Mouse (Mus musculus): ENCODE results near the gene Pla2g3. TPM values are rescaled to one million over a fixed set of nuclear protein-coding genes. Genes with fewer than 3 reads are reported as not detected.

Gene Pla2g3
- total RNA-seq (2023): under 1 TPM in 1 of 2 experiments, not detected in 1; 0.29 TPM

DNA sequence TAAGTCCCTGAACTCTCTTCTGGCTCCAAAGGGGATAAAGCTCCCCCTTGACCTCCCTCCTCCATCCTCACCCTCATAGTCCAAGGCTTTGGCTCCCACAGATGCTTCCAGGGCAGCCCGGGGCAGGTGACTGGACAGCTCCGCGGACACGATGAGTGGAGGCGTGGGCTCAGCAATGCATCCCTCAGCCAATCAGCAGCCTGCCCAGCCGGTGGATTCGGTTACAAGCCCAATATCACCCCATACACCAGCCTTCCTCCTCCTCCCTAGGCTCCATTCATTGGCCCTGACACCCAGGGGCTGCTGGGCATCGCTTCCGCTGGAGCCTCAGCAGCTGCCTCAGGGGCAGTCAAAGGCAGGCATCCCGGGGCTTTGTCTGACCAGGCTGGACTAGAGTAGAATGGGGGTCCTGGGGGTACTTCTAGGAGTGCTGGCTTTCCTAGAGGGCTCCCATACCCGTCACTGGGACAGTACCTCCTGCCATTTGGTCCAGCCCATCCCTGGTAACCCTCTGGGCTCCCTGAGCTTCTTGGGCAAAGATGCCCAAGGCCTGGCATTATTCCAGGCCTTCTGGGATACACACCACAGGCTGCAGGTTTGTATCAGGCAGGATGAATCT lies at the start of gene Pla2g3:
TSS of gene Pla2g3 (plus strand) at position 333 of the 619 bp plus-strand sequence.

DNA sequence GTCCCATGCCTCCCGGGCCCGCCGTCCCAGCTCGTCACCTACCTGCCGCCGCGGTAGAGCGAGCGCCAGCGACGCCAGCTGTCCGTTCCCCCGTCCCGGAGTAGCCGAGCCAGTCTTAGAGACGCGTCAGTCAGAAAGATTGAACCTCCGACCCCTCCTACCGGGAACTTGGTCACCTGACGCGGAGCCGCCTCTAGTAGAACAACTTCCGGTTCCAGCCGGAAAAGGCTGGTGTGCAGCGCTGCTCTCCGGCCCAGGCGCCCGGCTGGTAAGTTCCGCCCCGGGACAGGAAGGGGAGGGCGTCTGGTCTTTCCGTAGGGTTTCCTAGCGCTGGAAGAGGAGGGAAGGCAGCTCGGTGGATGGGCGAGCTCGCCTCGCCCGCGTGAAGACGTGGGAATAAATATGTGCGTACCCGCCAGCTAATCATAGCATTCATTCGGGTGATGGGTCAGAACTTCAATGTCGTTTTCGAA lies 35.9 kb upstream of the Pla2g3 start, which contains the start of gene Rnf185:
TSS of gene Rnf185 (minus strand) at position 197 of the 473 bp plus-strand sequence.

DNA sequence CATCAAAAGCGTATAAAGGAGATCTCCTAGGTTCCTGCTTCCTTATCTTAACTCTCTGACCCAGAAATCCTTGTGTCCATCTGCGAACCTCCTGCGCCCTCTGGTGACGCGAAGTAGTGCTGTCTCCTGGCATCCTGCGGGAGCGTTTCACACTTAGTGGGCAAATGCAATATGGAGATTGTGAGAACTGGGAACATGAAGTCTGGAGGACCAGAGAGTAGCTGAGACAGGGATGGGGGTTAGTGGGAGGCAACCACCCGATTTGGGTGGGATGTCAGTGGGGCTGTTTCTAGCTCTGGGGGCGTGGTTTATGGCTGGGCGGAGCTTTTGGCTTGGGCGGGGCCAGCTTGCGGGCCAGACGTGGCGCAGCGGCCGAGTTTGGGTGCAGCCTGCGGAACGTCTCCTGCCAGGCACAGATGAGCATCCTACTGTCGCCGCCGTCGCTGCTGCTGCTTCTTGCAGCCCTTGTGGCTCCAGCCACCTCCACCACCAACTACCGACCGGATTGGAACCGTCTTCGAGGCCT lies 26.5 kb downstream of the Pla2g3 start, which contains the start of gene Selenom:
TSS of gene Selenom (plus strand) at position 156 of the 526 bp plus-strand sequence.

DNA sequence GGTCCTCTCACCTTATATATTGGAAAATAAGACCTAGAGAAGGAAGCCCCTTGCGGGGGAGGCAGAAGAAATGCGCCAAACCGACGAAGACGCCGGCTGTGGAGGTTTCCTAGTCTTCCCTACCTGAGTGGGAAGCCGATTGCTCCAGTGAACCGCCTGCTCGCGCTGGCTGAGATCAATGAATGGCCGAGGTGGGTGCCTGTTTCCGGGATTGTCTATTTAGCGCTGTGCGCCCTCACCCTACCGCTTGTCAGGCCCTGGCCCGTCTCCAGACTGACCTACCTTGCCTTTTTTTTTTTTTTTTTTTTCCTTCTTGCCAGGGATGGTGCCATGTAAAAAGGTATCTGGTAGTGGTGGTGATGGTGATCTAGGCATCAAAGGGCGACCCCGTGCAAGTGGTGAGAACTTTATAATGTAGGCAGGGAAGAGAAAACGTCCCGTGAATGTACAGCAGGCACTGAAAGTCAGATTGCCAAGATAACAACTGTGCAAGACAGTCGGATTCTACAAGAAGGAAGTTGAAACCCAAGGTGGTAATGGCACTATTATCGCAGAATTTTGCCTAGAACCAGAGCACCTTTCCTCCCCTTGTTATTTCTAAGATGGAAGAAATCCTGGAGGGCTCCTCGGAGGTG lies 52.5 kb downstream of the Pla2g3 start, which contains the start of gene Smtn:
TSS of gene Smtn (minus strand) at position 162 of the 635 bp plus-strand sequence.

Other genes with a start within 250 kb of the Pla2g3 start
- 10 to 100 TPM; 67.6 to 77.4 TPM for gene Drg1, start 221.9 kb upstream of the Pla2g3 start, total RNA-seq (2023)
- gene Patz1, start 199.4 kb upstream of the Pla2g3 start, total RNA-seq (2023): 10 to 100 TPM; 87.2 to 87.9 TPM
- gene Pik3ip1, start 157.9 kb upstream of the Pla2g3 start, total RNA-seq (2023): 100 to 1,000 TPM; 288 to 304 TPM
- gene Limk2, start 79.1 kb upstream of the Pla2g3 start, total RNA-seq (2023): 100 to 1,000 TPM; 123 to 131 TPM
- gene Rnf185, start 35.9 kb upstream of the Pla2g3 start, total RNA-seq (2023): 10 to 100 TPM; 13.0 to 18.8 TPM
- gene Inpp5j, start 16.5 kb downstream of the Pla2g3 start, total RNA-seq (2023): not detected
- under 1 TPM in 1 of 2 experiments, not detected in 1; 0.41 TPM for gene Selenom, start 26.4 kb downstream of the Pla2g3 start, total RNA-seq (2023)
- 1 to 10 TPM; 1.1 to 1.2 TPM for gene Smtn, start 52.3 kb downstream of the Pla2g3 start, total RNA-seq (2023)
- 10 to 100 TPM; 54.1 to 59.9 TPM for gene Morc2a, start 160.9 kb downstream of the Pla2g3 start, total RNA-seq (2023)

Data from T-cell, adult 66 days (primary cell).